Mouse (Mus musculus): Measurements from ENCODE around the gene P4ha3.
"Not testable (repeated sequence)": the region's sequence is repeated elsewhere in the genome, so short reads cannot be mapped to it uniquely, and the experiment has no call there.

P4ha3 gene

DNA sequence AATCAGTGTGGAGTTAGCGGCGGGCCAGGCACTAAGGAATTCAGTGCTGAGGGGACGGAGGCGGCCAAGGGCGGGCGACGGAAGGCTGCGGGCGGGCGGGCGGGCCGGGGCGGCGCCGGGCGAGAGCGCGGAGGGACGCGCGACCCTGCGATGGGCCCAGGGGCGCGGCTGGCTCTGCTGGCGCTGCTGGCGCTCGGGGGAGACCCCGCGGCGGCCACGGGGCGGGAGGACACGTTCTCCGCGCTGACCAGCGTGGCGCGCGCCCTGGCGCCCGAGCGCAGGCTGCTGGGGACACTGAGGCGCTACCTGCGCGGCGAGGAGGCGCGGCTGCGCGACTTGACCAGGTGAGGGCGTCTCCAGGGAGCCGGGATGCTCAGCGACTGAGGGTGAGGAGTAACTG lies at the start of gene P4ha3:
P4ha3 (plus strand) TSS at position 138 of the 400 bp plus-strand sequence.
- DNase-seq (ENCODE audit: low spot score): no peak

DNA sequence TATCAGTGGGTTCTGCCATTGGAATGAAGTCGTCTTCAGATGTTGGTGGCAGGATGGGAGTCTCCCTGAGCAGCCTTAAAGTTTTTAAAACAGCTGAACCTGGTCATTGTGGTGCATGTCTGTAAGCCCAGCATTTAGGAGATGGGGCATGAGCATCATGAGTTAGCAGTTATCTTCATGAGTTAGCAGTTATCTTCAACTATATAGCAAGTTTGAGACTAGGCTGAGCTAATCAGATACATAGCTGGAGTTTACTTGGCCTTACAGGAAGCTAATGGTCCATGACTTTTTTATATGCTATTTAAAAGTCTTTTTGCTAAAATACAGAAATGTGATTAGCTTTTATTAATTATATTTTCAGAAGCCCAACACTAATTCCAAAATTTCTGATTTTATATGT lies 47.0 kb upstream of the P4ha3 start:
- DNase-seq (ENCODE audit: low spot score): no peak

DNA sequence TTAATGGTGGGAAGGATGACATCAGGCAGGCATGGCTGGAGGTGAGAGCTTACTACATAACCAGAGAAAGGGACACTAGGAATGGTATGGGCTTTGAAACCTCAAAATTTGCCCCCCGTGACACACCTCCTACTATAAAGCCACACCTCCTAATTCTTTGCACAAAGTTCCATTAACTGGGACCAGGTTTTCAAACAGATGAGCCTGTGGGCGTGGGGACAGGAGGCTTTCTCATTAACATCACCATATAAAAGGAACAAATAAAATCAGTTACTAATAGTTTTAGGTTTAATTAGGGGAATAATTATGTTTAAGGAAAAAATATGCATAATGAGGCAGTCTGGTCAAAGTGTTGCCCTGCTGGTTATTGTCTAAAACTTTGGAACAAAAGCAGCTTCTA lies 44.7 kb upstream of the P4ha3 start:
- no peak for DNase-seq (ENCODE audit: low spot score)

DNA sequence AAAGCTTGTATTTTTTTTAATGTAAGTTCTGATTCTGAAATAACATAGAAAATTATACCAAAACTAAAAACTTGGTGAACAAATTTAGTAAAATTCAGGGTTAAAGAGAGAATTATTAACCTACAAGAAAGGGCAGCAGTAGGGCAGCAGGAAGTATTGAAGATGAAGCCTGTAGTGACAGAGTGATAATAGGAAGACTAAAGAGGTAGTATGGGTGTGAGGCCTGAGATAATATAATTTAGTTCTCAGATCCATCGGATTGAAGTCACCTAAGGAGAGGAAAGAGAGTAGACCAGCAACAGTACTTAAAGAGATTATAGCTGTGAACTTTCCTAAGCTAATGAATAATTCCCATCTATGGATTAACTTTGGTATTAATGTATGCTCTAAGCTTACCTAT lies 42.3 kb upstream of the P4ha3 start:
- DNase-seq (ENCODE audit: low spot score): no peak

DNA sequence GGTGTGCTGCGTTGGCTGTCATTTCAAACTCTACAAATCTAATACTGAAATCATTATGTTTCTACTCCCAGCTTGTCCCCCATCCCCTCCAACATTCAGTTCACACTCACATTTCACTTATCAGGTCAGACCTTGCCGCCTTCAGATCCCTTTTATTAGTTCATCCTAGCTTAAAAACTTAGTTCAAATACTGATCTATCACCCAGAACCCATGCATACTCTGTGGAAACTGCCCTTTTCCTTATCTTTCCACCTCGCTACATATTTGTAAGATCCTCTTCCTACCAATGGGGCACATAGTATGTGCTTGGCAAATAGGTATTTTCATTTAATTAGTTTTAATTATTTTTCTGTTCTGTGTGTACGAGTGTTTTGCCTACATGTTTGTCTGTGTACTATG lies 41.1 kb upstream of the P4ha3 start:
- no peak for DNase-seq (ENCODE audit: low spot score)

DNA sequence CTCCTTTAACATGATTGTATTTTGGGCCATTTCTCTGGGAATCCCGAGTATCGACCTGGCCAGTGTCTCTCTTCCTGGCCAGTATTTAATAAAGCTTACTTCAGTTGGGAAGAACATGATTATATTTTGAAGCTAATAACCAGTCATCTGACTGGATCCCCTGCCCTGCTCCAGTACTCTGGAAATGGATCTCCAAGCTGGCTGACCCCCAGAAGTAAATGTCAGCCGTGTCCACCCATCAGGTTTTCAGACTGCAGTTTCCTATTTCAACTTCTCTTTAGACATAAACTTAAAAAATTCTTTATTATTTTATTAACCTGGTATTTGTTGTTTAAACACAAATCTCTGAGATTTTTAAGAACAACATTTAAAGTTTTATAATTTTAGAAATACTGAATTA lies 40.1 kb upstream of the P4ha3 start:
- no peak for DNase-seq (ENCODE audit: low spot score)

DNA sequence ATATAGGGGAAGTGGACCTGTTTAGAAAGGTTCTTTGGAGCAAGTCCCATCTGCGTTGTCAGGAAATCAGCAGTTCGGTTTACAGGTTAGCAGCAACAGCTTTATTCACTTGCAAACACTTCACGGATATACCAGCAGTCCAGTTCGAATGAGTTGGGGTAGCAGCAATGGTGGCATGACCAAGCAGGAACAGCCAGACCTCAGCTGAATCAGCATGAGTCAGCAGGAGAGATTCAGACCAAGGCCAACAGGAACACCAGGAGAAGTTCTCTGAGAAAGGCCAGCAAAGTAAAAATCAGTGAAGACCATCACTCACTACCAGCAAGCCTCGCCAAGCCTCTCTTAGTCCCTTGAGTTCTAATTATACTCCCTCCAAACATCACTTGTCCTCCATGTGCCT lies 34.7 kb upstream of the P4ha3 start:
- no peak for DNase-seq (ENCODE audit: low spot score)

DNA sequence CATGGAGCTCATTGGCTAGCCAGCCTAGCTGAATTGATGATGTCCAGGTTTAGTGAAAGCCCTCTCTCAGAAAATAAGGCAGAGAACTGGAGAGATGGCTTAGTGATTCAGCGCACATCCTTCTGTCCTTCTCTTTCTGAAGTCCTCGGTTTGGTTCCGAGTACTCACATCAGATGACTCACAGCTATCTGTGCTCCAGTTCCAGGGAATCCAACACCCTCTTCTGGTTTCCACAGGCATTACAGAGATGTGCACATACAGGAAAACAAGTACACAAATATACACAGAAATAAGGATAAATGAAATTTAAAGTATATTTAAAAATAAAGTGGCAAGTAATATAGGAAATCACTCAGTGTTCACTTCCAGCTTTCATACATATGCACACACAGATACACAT lies 23.0 kb upstream of the P4ha3 start:
- no peak for DNase-seq (ENCODE audit: low spot score)

DNA sequence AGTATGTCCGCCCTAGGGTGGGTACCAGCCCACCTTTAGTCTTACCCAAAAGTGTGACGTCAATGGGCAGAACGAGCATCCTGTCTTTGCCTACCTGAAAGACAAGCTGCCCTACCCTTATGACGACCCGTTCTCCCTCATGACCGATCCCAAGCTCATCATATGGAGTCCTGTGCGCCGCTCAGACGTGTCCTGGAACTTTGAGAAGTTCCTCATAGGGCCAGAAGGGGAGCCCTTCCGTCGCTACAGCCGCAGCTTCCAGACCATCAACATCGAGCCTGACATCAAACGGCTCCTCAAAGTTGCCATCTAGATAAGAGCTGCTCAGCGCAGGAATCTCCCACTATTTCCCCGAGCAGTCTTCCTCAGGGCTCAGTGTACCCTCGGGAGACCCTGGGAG lies 20.4 kb upstream of the P4ha3 start:
- not testable (repeated sequence) for DNase-seq (ENCODE audit: low spot score)

DNA sequence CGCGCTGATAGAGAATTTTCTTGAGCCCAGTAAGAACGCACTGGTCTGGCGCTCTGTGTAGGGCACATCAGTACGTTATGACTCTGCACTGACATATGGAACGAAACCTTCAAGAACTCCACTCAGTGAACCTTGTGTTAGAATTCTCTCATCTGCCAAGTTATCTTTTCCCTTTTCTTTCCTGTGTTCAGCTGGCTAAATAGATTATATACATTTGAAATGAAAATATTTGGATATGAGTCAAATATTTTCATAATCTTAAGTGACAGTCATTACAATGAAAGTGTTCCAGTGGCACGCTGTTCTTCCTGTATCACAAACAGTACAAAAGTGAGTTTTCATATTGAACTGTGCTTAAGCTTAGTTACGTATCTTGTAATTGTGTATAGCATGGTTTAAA lies 13.0 kb upstream of the P4ha3 start:
- no peak for DNase-seq (ENCODE audit: low spot score)

DNA sequence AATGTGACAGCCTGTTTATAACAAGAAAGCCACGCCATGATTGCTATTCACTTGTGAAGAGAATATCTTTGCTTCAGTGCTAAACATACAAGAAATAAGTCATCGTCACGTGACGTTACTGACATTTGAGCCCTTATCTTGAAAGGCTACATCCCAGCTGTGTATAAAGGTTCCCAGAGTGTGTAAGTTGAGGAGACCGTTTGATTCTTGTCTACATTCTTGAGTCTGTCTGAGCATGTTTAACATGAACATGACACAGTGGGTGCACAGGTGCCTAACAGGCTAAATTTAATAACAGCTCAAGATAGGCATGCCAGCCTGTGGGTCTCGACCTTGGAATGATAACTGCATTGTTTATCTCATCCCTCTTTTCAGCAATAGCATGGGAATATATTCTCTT lies 10.8 kb upstream of the P4ha3 start:
- DNase-seq (ENCODE audit: low spot score): no peak

DNA sequence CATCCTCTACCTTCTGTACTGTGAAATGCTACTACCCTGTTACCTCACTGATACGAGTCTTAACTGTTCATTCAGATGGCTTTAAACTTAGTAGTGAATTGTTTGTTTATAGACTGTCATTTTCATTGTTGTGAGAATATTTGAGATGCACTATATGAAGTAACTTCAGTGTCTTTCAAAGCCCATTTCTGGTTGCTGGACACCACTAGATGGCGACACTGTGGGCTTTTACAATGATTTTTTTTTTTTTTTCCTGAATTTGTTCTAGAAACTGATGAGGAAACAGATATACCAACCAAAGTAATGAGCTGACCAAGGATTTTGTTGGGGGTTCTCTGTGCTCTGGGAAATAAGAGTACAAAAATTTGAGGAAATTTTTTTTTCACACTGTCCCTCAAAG lies 8.9 kb upstream of the P4ha3 start:
- DNase-seq (ENCODE audit: low spot score): no peak

DNA sequence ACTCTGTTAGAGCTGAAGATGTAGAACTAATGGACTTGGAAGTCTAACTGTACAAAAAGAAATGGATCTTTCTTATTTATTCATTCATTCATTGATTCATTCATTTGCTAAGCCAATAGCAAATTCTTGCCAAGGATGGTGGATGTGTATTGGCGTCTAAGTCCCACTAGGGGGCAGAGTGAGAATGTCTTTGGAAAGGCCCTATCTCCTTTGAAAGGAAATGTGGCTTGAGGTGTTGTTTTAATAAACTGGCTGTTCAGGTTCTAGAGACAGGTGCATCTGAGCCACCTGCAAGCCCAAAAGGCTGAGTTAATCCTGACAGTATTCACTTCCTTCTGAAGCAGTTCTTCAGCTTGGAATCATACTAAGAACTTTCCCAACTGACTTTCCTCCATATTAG lies 5.5 kb upstream of the P4ha3 start:
- DNase-seq (ENCODE audit: low spot score): no peak

DNA sequence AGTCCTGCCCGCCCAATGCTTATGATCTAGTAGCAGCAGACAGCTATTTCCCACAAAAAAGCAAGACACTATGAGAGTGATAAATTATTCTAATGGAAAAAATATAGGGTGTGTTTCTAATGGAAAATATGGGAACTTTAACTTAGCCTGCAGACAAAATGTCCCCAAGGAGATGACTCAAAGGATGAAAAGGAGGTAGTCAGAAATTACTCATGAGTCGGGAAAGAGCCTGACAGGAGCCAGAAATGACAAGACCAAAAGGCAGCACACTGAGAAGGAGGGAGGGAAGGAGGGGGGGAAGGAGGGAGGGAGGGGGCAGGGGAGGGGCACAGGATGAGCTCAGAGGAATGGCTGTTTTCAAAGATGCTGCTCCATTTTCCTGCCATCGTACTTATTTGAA lies 3.7 kb upstream of the P4ha3 start:
- no peak for DNase-seq (ENCODE audit: low spot score)

DNA sequence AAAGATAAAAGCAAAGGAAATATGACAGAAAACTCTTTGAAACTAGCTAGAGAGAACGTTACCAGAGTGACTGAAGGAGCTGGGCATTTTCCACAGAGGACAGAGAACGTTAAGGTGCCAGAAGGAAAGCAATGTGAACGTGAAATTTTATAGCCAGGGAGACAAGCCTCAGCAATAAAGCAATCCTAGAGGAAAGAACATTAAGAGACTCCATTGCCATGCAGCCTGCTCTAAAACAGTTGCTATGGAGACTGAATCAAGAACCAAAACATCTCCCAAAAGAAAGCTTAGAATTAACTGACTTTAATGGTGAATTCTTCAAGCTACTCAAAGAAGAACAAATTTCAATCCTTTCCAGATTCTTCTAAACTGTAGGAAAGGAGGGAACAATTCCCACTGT lies 2.0 kb upstream of the P4ha3 start:
- no peak for DNase-seq (ENCODE audit: low spot score)

DNA sequence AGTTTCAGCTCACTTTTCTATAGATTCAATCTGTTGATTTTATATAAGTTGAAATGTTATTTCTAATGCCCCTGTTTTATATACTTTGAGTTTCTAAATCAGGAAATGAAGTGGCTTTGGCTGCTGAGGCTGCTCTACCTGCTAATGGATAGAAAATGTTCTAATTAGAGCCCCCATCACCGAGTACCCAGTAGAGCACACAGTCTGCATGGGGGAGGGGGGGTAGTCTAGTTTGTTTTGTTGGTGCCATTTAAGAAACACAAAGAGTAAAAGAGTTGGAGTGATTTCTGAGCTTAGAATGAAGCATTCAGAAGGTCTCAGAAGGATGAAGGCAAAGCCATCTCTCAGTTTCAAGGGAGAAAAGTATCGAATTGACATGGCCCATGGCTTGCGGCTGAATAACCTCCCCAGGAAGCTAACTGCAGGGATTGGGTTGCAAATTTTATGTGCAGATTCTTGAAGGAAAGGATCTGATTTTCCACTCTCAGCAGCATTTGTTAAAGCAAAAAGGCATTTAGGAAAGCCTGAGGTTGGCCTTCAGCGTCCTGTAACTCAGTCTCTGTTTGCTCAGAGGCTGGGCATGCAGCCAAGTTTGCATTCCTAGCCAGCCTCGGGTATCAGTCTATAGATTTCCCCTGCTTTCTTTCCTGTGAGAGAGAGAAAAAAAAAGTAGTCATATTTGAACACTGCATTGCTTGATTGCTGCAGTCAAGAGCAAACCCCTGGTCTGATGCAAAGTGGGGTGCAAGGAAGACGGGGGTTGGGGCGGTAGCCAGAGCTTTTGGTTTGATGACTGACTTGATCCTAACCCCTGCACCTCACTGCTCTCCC lies 2.6 kb downstream of the P4ha3 start:
- DNase-seq (ENCODE audit: low spot score): no peak

DNA sequence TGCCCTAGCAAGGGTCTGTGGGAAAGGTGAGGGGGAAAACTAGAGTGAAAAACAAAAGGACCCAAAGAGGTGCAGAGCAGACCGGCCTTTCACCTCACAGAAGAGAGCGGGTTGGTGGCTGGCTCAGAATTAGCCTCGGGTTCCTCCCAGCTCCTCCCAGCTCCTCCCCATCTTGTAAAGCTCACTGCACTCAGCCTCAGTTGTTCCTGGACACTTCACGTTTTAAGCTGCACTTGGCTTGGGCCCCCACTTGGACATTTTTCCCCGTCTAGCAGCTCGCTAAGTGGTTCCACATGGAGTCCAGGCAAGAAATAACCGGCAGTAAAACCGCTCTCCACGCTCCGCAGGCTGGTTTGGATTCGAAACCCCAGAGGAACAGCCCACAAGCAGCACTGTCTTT lies 3.3 kb downstream of the P4ha3 start:
- DNase-seq (ENCODE audit: low spot score): no peak

DNA sequence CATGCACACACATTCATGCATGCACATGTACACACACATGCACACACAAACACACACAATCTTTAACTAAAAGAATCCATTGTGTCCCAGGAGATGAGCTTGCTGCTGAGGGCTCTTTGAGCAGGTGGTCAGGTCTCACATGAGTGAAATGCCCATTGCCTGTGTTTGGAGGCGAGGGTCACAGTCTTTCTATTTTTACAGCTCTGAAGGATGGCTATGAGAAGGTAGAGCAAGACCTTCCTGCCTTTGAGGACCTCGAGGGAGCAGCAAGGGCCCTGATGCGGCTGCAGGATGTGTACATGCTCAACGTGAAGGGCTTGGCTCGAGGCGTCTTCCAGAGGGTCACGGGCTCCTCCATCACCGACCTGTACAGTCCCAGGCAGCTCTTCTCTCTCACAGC lies 8.2 kb downstream of the P4ha3 start:
- DNase-seq (ENCODE audit: low spot score): no peak

DNA sequence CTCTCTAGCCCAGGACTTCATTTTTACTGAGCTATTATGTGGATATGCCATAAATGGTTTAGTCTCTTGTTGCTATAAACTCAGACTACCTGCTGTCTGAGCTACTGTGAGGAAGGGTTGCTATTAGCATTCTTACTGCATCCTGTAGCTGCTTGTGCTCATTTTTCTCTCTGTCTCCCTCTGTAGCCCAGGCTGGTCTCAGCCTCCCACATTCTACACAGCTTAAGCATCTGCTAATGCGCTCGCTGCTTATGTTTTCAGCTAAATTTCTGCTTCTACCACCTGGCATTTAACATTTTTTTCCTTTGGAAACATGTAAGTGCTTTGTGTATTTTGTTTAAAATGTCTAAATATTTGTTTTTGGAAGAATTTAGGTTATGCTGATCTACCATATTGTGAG lies 10.4 kb downstream of the P4ha3 start:
- no peak for DNase-seq (ENCODE audit: low spot score)

DNA sequence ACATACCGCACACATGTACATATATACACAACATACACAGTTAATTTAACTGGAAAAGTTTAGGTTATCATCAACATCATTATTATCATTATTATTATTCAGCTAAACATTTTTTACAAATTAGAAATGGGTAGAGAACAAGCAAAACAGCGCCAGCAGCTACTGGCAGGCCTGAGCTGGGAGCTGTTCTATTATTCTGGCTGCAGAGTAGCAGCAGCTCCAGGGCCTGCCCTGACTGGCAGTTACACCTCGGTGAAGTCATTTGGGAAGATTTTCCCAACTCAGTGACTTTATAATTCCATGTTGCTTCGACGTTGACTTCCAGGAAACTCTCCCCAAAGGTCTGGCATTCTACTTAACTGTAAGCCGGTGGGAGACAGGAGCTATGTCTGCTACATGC lies 11.4 kb downstream of the P4ha3 start:
- DNase-seq (ENCODE audit: low spot score): no peak

DNA sequence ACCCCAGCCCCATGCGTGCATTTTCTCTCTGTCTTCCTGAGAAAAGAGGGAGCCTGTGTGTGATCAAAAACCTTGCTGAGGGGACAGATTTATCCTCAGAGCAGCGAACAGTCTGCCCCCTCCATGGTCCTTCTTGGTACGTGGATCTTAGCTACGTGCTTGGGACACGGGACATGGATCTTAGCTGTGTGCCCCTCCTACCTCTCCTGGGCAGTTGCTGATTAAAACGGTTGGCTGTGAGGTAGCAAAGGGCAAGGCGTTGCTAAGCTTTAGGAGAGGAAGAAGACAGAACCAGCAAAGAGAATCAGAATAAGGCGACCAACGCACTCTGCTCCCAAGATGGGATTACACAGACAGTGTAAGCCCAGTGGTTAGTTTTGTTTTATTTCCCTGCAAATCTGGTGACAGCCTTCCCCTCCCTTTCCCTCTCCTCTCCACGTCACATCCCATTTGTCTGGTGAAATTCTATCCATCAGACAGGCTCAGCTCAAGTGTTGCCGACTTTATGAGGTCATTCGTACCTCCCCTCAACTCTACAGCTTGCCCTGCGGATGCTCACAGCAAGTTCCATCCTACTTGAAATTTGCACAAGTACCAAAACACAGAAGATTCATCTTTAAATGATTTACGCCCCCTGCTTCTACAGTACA lies 13.7 kb downstream of the P4ha3 start:
- DNase-seq (ENCODE audit: low spot score): no peak

DNA sequence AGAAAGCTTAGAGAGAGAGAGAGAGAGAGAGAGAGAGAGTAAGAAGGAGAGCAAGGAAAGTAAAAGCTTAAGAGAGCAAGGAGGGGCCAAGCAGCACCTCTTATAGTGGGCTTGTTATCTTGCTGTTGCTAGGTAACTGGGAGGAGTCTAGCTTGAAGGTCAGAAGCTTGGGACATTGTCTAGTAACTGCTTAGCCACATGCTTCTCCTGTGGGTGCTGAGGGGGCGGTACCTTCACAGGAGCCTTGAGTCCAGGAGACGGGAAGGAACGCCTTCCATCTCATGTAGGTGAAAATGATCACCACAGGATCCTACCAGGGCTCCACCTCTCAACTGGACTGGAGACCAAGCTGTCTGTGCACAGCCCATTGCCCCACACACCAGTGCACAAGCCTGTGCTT lies 16.1 kb downstream of the P4ha3 start:
- DNase-seq (ENCODE audit: low spot score): no peak

DNA sequence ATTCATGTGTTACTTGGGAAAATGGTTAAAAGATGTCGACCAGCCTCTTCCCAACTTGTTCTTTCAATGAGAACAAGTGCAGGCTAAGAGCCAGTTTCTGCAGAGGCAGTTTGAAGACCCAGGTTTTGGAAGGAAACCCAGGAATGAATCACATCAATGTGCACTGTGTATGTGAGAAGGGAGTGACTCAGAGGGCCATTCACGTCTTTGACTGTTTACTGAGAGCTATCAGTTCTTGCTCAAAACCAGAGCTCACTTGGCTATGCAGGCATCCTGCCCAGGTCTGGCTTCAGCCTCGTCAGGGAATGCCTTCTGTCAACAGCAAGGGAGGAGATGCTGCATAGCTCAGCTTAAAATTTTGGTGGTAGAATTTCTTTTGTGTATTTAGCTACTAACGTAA lies 17.0 kb downstream of the P4ha3 start:
- no peak for DNase-seq (ENCODE audit: low spot score)

DNA sequence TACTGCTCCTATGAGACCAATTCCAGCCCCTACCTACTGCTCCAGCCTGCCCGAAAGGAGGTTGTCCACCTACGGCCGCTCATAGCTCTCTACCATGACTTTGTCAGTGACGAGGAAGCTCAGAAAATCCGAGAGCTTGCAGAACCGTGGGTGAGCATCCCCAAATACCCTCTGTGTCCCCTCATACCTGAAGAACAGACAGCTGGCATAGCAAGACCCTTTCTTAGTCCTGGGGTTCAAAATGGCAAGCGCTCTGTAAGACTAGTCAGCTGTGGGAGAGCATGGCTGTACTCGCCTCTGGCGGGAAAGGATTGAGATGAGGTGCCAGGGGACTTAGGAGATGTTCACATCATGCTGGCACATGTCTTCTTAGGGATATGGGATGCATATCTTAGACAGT lies 20.6 kb downstream of the P4ha3 start:
- DNase-seq (ENCODE audit: low spot score): no peak

Data from urinary bladder, postnatal 10 days (tissue).